Mouse (Mus musculus) bone marrow, adult 2 months (tissue): ENCODE measurements at regions not wholly inside any gene's neighbourhood (a gene's known extent, or its start where the extent isn't known, plus 50 kb on each side); places are given as distances from the start of the nearest gene placed in this dataset.

Experiments used
- CTCF ChIP-seq: fragments of 200-500 bp; IDR thresholded peaks from 2 replicates; pipeline ENCODE4 v1.5.1; 2011; ENCODE audit warnings: low read length, control low read depth; ENCODE audit not compliant: control insufficient read depth, insufficient read depth
- POLR2A ChIP-seq: fragments of 200-500 bp; IDR thresholded peaks from 2 replicates; pipeline ENCODE4 v1.6.1; 2011; ENCODE audit warnings: low read depth, mild to moderate bottlenecking, control low read depth, low read length, borderline replicate concordance; ENCODE audit not compliant: control insufficient read depth

GRCm38 (mm10) chr3:147968271-147968670 lies 1022.1 kb downstream of the Adgrl2 start:
- TF ChIP-seq CTCF = no peak
- no peak for TF ChIP-seq POLR2A
